Mouse (Mus musculus) liver, adult 2 months (tissue): ENCODE results near the gene Kcnj5. TPM values are rescaled to one million over a fixed set of nuclear protein-coding genes. Genes with fewer than 3 reads are reported as not detected.

Source experiments
- DNase-seq: peaks from one replicate; pipeline ENCODE4 v3.0.0-alpha.2; 2011; ENCODE audit warnings: low read depth, low spot score; ENCODE audit errors: extremely low read depth
- H3K27ac ChIP-seq: fragments of 200-500 bp; replicated peaks from 2 replicates; pipeline ENCODE4 v1.5.1; 2012; ENCODE audit warnings: low read depth, mild to moderate bottlenecking, control low read depth, inconsistent platforms, low read length; ENCODE audit not compliant: insufficient read depth
- H3K27me3 ChIP-seq: fragments of 200-500 bp; 2 replicates; pipeline ENCODE4 v1.6.1; 2012; ENCODE audit warnings: mild to moderate bottlenecking, moderate library complexity, low read length, inconsistent platforms; ENCODE audit not compliant: control insufficient read depth, insufficient read depth
- H3K36me3 ChIP-seq: fragments of 200-500 bp; 2 replicates; pipeline ENCODE4 v1.6.1; 2012; ENCODE audit warnings: low read length, inconsistent platforms; ENCODE audit not compliant: control insufficient read depth, insufficient read depth
- H3K4me1 ChIP-seq: fragments of 200-500 bp; 2 replicates; pipeline ENCODE4 v1.6.1; 2011; ENCODE audit warnings: low read length; ENCODE audit not compliant: control insufficient read depth, insufficient read depth
- H3K4me3 ChIP-seq: fragments of 200-500 bp; 2 replicates; pipeline ENCODE4 v1.5.1; 2011; ENCODE audit warnings: low read depth, mild to moderate bottlenecking, control low read depth, low read length, moderate library complexity; ENCODE audit not compliant: insufficient read depth
- H3K79me2 ChIP-seq: fragments of 200-500 bp; 2 replicates; pipeline ENCODE4 v1.6.1; 2012; ENCODE audit warnings: inconsistent platforms, mild to moderate bottlenecking, low read length, moderate library complexity; ENCODE audit not compliant: control insufficient read depth, insufficient read depth
- H3K9ac ChIP-seq: fragments of 200-500 bp; 2 replicates; pipeline ENCODE4 v1.6.1; 2012; ENCODE audit warnings: low read depth, mild to moderate bottlenecking, control low read depth, inconsistent platforms, low read length
- CTCF ChIP-seq: fragments of 200-500 bp; IDR thresholded peaks from 2 replicates; pipeline ENCODE4 v1.5.1; 2011; ENCODE audit warnings: low read depth, low read length, control low read depth
- POLR2A ChIP-seq: fragments of 200-500 bp; IDR thresholded peaks from 2 replicates; pipeline ENCODE4 v1.6.1; 2011; ENCODE audit warnings: low read length, control low read depth; ENCODE audit not compliant: insufficient read depth; ENCODE audit errors: extremely low read depth
- WGBS: fragments of 180-500 bp; shearing (Covaris S2); methylation state at CpG from one replicate; pipeline ENCODE4 v1.1.7; 2018; 5-methylcytosine and 5-hydroxymethylcytosine counted together
- polyA plus RNA-seq: library from polyadenylated mRNA; depleted of rRNA; stranded (reverse); fragments of >200 nt; gene quantifications from 2 replicates; pipeline ENCODE4 v1.2.3, GENCODE M21; 2012
- total RNA-seq: library from RNA; depleted of rRNA; stranded (reverse); fragments of >200 nt; gene quantifications from 2 replicates; pipeline ENCODE4 v1.2.3, GENCODE M21; 2014

Gene Kcnj5
- total and polyA plus RNA-seq, 2 experiments: under 0.01 to 0.06 TPM

- no peaks in the 10 kb centered on the region for H3K36me3 ChIP-seq
- H3K4me1 ChIP-seq: no peaks in the 10 kb centered on the region
- H3K4me3 ChIP-seq: no peak overlapping the region
- TF ChIP-seq POLR2A (no peak), CTCF (no peak)
- no peak overlapping the region for H3K27ac ChIP-seq
- H3K9ac ChIP-seq: no peak overlapping the region
- H3K79me2 ChIP-seq: no peaks in the 10 kb centered on the region
- DNase-seq: no peak
- no peaks in the 10 kb centered on the region for H3K27me3 ChIP-seq
- WGBS: 92% methylated on average over 5 of the region's 5 CpGs
These were observed 32.9 kb upstream of the Kcnj5 start for GRCm38 (mm10) chr9:32376863-32377590.

DNA sequence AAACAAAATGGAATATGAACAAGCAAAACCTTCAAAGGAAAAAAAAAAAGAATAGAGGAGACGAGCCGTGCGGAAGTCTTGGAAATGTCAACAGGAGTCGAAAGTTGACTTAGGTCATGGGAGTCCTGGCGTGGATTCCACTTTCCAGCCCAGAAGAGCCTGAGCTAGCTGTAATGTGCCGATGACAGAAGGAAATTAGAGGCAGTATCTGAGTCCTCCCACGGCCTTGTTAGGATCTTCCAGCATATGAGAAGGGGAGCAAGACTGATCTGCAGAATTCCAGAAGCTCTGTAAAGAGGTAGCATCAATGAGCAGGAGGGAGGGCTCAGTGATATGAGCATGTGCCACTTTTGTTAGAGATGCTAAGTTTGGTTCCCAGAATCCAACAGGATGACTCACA lies 31.9 kb upstream of the Kcnj5 start:
- Histone ChIP-seq H3K79me2 (no peaks in the 10 kb centered on the region), H3K27ac (no peak overlapping the region)

GRCm38 (mm10) chr9:32373656-32374055 lies 29.5 kb upstream of the Kcnj5 start:
- 96% methylated on average over 6 of the region's 6 CpGs for WGBS
- Histone ChIP-seq H3K4me1 (no peaks in the 10 kb centered on the region), H3K4me3 (no peak overlapping the region), H3K36me3 (no peaks in the 10 kb centered on the region), H3K27me3 (no peaks in the 10 kb centered on the region), H3K79me2 (no peaks in the 10 kb centered on the region), H3K9ac (no peak overlapping the region), H3K27ac (no peak overlapping the region)
- TF ChIP-seq CTCF (no peak), POLR2A (no peak)
- DNase-seq: no peak

More for the DNA sequence above, 31.9 kb upstream of the Kcnj5 start:
- no peak for TF ChIP-seq CTCF
- TF ChIP-seq POLR2A: no peak
- H3K4me1 ChIP-seq: no peaks in the 10 kb centered on the region
- H3K27me3 ChIP-seq: no peaks in the 10 kb centered on the region
- WGBS: 80% methylated on average over 7 of the region's 7 CpGs
- H3K36me3 ChIP-seq: no peaks in the 10 kb centered on the region
- H3K9ac ChIP-seq: no peak overlapping the region
- peak; percentile 14 for DNase-seq
- no peak overlapping the region for H3K4me3 ChIP-seq

DNA sequence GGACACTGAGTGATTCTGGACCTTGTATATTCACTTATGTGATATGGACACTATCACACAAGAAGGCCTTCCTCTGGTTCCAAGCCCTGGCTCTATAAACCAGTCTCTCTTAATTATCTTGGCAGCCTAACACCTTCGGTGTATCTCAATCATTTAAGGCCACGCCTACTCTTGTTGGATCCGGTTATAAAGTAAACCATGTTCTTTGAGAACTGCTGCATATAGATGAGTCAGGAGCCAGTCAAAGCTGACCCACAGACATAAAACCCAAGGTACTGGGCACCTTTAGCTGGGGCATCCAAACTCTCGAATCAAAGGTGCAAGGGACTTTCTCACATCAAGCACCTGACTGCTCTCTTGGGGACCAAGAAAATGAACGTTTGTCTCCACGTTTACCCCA lies 28.1 kb upstream of the Kcnj5 start, which contains the start of gene Kcnj1:
Kcnj1 (plus strand) TSS at position 292 of the 400 bp plus-strand sequence.
- Histone ChIP-seq H3K4me1 (no peaks in the 10 kb centered on the region), H3K79me2 (no peaks in the 10 kb centered on the region), H3K9ac (no peak within 1 kb of the TSS), H3K36me3 (no peaks in the 10 kb centered on the region), H3K27me3 (no peaks in the 10 kb centered on the region), H3K4me3 (no peak within 1 kb of the TSS), H3K27ac (no peak within 1 kb of the TSS)
- TF ChIP-seq CTCF (no peak), POLR2A (no peak)
- DNase-seq: no peak
- WGBS: 77% methylated on average over 6 of the region's 6 CpGs

- Histone ChIP-seq H3K9ac (no peak overlapping the region), H3K4me3 (no peak overlapping the region), H3K27ac (no peak overlapping the region), H3K27me3 (no peaks in the 10 kb centered on the region), H3K36me3 (no peaks in the 10 kb centered on the region), H3K79me2 (no peaks in the 10 kb centered on the region), H3K4me1 (no peaks in the 10 kb centered on the region)
- WGBS: 25% methylated on average over 6 of the region's 6 CpGs
- no peak for DNase-seq
- no peak for TF ChIP-seq CTCF
- no peak for TF ChIP-seq POLR2A
These were observed 25.2 kb upstream of the Kcnj5 start for GRCm38 (mm10) chr9:32369388-32369787.

GRCm38 (mm10) chr9:32368812-32369211 lies 24.7 kb upstream of the Kcnj5 start:
- H3K4me1 ChIP-seq: no peaks in the 10 kb centered on the region
- H3K27ac ChIP-seq: no peak overlapping the region
- no peak overlapping the region for H3K4me3 ChIP-seq
- WGBS: 17% methylated on average over 2 of the region's 2 CpGs
- DNase-seq: no peak
- no peaks in the 10 kb centered on the region for H3K27me3 ChIP-seq
- H3K36me3 ChIP-seq: no peaks in the 10 kb centered on the region
- no peak overlapping the region for H3K9ac ChIP-seq
- H3K79me2 ChIP-seq: no peaks in the 10 kb centered on the region
- TF ChIP-seq POLR2A (no peak), CTCF (no peak)
